Mouse (Mus musculus): ENCODE measurements at regions not wholly inside any gene's neighbourhood (a gene's known extent, or its start where the extent isn't known, plus 50 kb on each side); places are given as distances from the start of the nearest gene placed in this dataset.
A peak's percentile ranks its signal among the peaks of the same experiment; 100 is the strongest.

GRCm38 (mm10) chr13:5803540-5804380 is 57.5 kb upstream of the Klf6 start:
- DNase-seq: peak; percentile 93

- no peak for DNase-seq
Measured at GRCm38 (mm10) chr13:5804381-5804941, 56.8 kb upstream of the Klf6 start.

DNA sequence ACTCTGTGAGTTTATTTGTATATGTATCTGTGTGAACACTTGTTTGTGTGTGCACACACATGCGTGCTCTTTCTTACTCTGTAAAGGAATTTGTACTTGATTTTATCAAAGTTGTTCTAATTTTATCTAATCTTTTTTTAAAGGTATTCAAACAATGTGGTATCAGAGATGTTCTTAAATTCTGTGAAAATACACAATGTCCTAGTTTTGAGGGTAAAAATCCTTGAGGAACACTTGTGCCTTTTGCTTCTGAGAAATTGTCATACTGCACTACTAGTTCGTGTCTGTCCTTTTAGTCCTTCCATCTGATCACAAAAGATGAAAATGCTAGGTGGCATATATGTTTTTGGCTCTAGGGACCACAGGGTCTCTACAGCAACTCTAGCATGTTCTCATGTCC is 52.9 kb upstream of the Klf6 start:
- DNase-seq: no peak
